ENCODE assay signal across 9 mouse cellular contexts in genomic region chr9:77789615-77790348, GRCm38 (mm10). TPM values are rescaled to one million over a fixed set of nuclear protein-coding genes. Genes with fewer than 3 reads are reported as not detected.
A peak's percentile ranks its signal among the peaks of the same experiment; 100 is the strongest.
DNase-seq lines count a peak whose midpoint lies in the region; ATAC-seq lines count a peak whose summit lies in the region.
"Had no signal": no experiment of that assay in that cellular context is flagged by ENCODE, and none has a peak within 500 bp of the region (broad histone marks: within the 10 kb centered on the region; RNA-seq: fewer than 3 reads in every experiment).

No protein-coding gene starts in this region.

- no peak overlapping the region for H3K4me2 ChIP-seq in liver, embryonic 11.5 days

- intact Hi-C loops in left cerebral cortex, postnatal 4 days (cut with DNase I), result no loop called here

- no peak overlapping the region for H3K4me3 ChIP-seq in liver, embryonic 11.5 days (ENCODE audit: low read depth, low read length)

- no peaks in the 10 kb centered on the region for H3K9me3 ChIP-seq in liver, embryonic 11.5 days (ENCODE audit: control insufficient read depth, low read length)

- peaks cover 48% of the 10 kb centered on the region for H3K36me3 ChIP-seq in liver, embryonic 11.5 days (ENCODE audit: control insufficient read depth, insufficient read depth, low read length)

- H3K27ac ChIP-seq in liver, embryonic 11.5 days (ENCODE audit: low read depth, low read length), result no peak overlapping the region
- H3K27ac ChIP-seq: liver, embryonic 14.5 days had no signal

- WGBS in liver, embryonic 11.5 days, result 89% methylated on average over 12 of the region's 12 CpGs

- no peaks in the 10 kb centered on the region for H3K4me1 ChIP-seq in liver, embryonic 11.5 days (replicated peaks; ENCODE audit: control insufficient read depth, insufficient read depth, low read length)

- no peak for ATAC-seq in liver, embryonic 11.5 days (replicated peaks; ENCODE audit: low FRiP score)

- peak; percentile 33 to 34 for DNase-seq in cerebellum, adult 18-20 months
- no peak for DNase-seq in cerebellum, adult 11 months
- DNase-seq in kidney, postnatal 4 days, result peak; percentile 27 to 51
- no peak for DNase-seq in kidney, postnatal 36 days
- DNase-seq in cerebellum, postnatal 36 days, result peak; percentile 24 to 41
- DNase-seq in left cerebral cortex, postnatal 4 days, result peak; percentile 88
- DNase-seq in liver, embryonic 11.5 days (ENCODE audit: low spot score), result no peak
- DNase-seq in natural killer cell, adult 2 months (ENCODE audit: low spot score in 2 of 2), result no peak

- H3K9ac ChIP-seq in liver, embryonic 11.5 days (ENCODE audit: low read depth, low read length), result no peak overlapping the region
- H3K9ac ChIP-seq: liver, embryonic 14.5 days had no signal

- no peaks in the 10 kb centered on the region for H3K27me3 ChIP-seq in liver, embryonic 11.5 days (replicated peaks; ENCODE audit: control insufficient read depth, insufficient read depth, low read length)

RNA-seq across cellular contexts. Expression of gene Gclc, which starts 35.4 kb away (rescaled TPM):
- 10 to 100 TPM; 23.4 to 26.0 TPM for total RNA-seq in left cerebral cortex, postnatal 4 days (2021)
- 29.7 and 32.8 TPM in 2 replicates for polyA plus RNA-seq in liver, embryonic 11.5 days (2014; fragmentation: Nextera tagmentation; extraction: Ambion mirVana)

Comparison
In these comparisons a context has a peak if more than half of its experiments do, and no peak if none do; other contexts are left out.
1. DNase-seq: peak in cerebellum, adult 18-20 months (2 of 2), kidney, postnatal 4 days (2 of 2), cerebellum, postnatal 36 days (2 of 2) and left cerebral cortex, postnatal 4 days (single experiment); none in cerebellum, adult 11 months (single experiment), kidney, postnatal 36 days (0 of 2), liver, embryonic 11.5 days (single experiment) and natural killer cell, adult 2 months (0 of 2).